Mouse (Mus musculus): ENCODE measurements around the gene Olfr1410.

GRCm38 (mm10) chr1:92638181-92638580, 32.6 kb downstream of the Olfr1410 start:
- TF ChIP-seq CTCF (IDR thresholded peaks at IDR 0.05; ENCODE audit: low read depth, low read length) (no peak), POLR2A (IDR thresholded peaks at IDR 0.05; ENCODE audit: insufficient read depth, low read length) (no peak)

All from ES-Bruce4 (cell line).